Comparison of ENCODE assay signal across 29 mouse cellular contexts in the genomic region with DNA sequence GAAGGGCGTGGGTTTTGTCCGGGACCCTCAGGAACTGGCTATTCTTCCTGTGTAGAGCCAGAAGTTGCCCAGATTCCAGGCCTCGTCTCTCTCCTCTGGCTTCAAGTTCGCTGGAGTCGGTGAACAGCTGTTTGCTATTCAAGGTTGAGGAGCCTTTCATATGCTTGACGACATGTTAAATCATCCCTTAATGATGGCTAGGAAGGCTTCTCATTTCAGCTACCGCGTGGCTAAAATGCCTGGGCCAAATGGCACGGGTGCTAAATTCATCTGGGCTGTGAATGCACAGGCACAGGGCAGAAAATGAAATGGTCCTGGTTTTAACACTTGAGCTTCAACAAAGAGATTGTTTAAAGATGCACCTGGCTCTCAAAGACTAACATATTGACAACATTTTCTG.
DNase-seq lines count a peak whose midpoint lies in the region; ATAC-seq and TF ChIP-seq lines count a peak whose summit lies in the region.
"Had no signal": no experiment of that assay in that cellular context is flagged by ENCODE, and none has a peak within 500 bp of the region (broad histone marks: within the 10 kb centered on the region; RNA-seq: fewer than 3 reads in every experiment).

No protein-coding gene starts in this region.

- H3K4me1 ChIP-seq in embryonic facial prominence, embryonic 11.5 days (ENCODE audit: control insufficient read depth, insufficient read depth, low read length): no peaks in the 10 kb centered on the region; the same call in 1 of the 2 replicates
- peaks cover 32% of the 10 kb centered on the region for H3K4me1 ChIP-seq in embryonic facial prominence, embryonic 10.5 days
- H3K4me1 ChIP-seq: heart, embryonic 12.5 days had no signal

- H3K36me3 ChIP-seq in embryonic facial prominence, embryonic 11.5 days (replicated peaks; ENCODE audit: control insufficient read depth, insufficient read depth, low read depth, low read length): no peaks in the 10 kb centered on the region
- H3K36me3 ChIP-seq in embryonic facial prominence, embryonic 10.5 days (replicated peaks): no peaks in the 10 kb centered on the region
- H3K36me3 ChIP-seq: embryonic facial prominence, embryonic 12.5 days; heart, embryonic 12.5 days; limb, embryonic 13.5 days; neural tube, embryonic 15.5 days had no signal

- H3K27me3 ChIP-seq in embryonic facial prominence, embryonic 11.5 days (ENCODE audit: control insufficient read depth, insufficient read depth, low read length): no peaks in the 10 kb centered on the region
- no peaks in the 10 kb centered on the region for H3K27me3 ChIP-seq in embryonic facial prominence, embryonic 10.5 days (replicated peaks; ENCODE audit: low read depth, poor library complexity, severe bottlenecking)
- H3K27me3 ChIP-seq: embryonic facial prominence, embryonic 12.5 days; heart, embryonic 12.5 days had no signal

- 60% methylated on average over 9 of the region's 9 CpGs for WGBS in embryonic facial prominence, embryonic 11.5 days
- WGBS in embryonic facial prominence, embryonic 10.5 days: 65% methylated on average over 9 of the region's 9 CpGs

- TF ChIP-seq POLR2A in brain, embryonic 14.5 days (IDR thresholded peaks at IDR 0.05; ENCODE audit: borderline replicate concordance, extremely low read depth, insufficient read depth, insufficient read length, poor library complexity, severe bottlenecking): no peak

- H3K9ac ChIP-seq in embryonic facial prominence, embryonic 11.5 days (replicated peaks; ENCODE audit: low read length): no peak overlapping the region
- H3K9ac ChIP-seq: embryonic facial prominence, embryonic 12.5 days; heart, embryonic 12.5 days; hindbrain, embryonic 14.5 days; limb, embryonic 13.5 days; neural tube, embryonic 15.5 days had no signal

- no peak for ATAC-seq in embryonic facial prominence, embryonic 11.5 days (replicated peaks; ENCODE audit: insufficient number of reproducible peaks, low FRiP score, low TSS enrichment, low read depth)
- ATAC-seq: CD4-positive, CD25-positive, alpha-beta regulatory T cell, adult 4 months; forebrain, embryonic 14.5 days; inflammation-experienced regulatory T-cells, adult 6 months had no signal

- no peak for TF ChIP-seq CTCF in brain, embryonic 14.5 days (IDR thresholded peaks at IDR 0.05; ENCODE audit: borderline replicate concordance, extremely low read depth, insufficient read depth, insufficient read length)

- H3K9me3 ChIP-seq in embryonic facial prominence, embryonic 11.5 days (replicated peaks; ENCODE audit: control insufficient read depth, low read length): no peaks in the 10 kb centered on the region
- H3K9me3 ChIP-seq in embryonic facial prominence, embryonic 10.5 days: no peaks in the 10 kb centered on the region
- H3K9me3 ChIP-seq: embryonic facial prominence, embryonic 12.5 days; heart, embryonic 12.5 days; limb, embryonic 13.5 days; megakaryocyte, embryonic 14.5 days; neural tube, embryonic 15.5 days had no signal

- H3K4me2 ChIP-seq in embryonic facial prominence, embryonic 11.5 days (ENCODE audit: low read depth, low read length): no peak overlapping the region
- H3K4me2 ChIP-seq: embryonic facial prominence, embryonic 12.5 days; heart, embryonic 12.5 days; hindbrain, embryonic 14.5 days; limb, embryonic 13.5 days; liver, embryonic 11.5 days; neural tube, embryonic 15.5 days had no signal

- no peak overlapping the region for H3K4me3 ChIP-seq in embryonic facial prominence, embryonic 11.5 days (ENCODE audit: low read depth, low read length)
- no peak overlapping the region for H3K4me3 ChIP-seq in embryonic facial prominence, embryonic 10.5 days
- H3K4me3 ChIP-seq: embryonic facial prominence, embryonic 12.5 days; heart, adult 2 months; heart, embryonic 12.5 days; limb, embryonic 13.5 days; megakaryocyte, embryonic 14.5 days; neural tube, embryonic 15.5 days had no signal

- peak; percentile 45 for DNase-seq in embryonic facial prominence, embryonic 11.5 days (ENCODE audit: low spot score)
- no peak for DNase-seq in embryonic facial prominence, embryonic 10.5 days (ENCODE audit: low spot score)
- peak; percentile 29 for DNase-seq in brain, embryonic 14.5 days (ENCODE audit: low read depth)
- DNase-seq in embryo, embryonic 11 days: peak; percentile 47
- DNase-seq in retina, embryonic 14.5 days (ENCODE audit: low spot score): peak; percentile 50
- DNase-seq in lung, adult 18-20 months: no peak
- DNase-seq in lung, postnatal 10 days: no peak
- DNase-seq: adrenal gland, postnatal 14 days; cerebellum, adult 18-20 months; cerebellum, postnatal 36 days; heart, adult 2 months; heart, postnatal 4 days; kidney, adult 11 months; kidney, postnatal 36 days; layer of hippocampus, postnatal 36 days; lung, postnatal 4 days; midbrain, embryonic 14.5 days; thymus, adult 2 months; thymus, postnatal 4 days had no signal

- H3K27ac ChIP-seq in embryonic facial prominence, embryonic 11.5 days (replicated peaks; ENCODE audit: low read depth, low read length): no peak overlapping the region
- no peak overlapping the region for H3K27ac ChIP-seq in embryonic facial prominence, embryonic 10.5 days (replicated peaks)
- H3K27ac ChIP-seq: embryonic facial prominence, embryonic 12.5 days; heart, adult 2 months; hindbrain, embryonic 14.5 days; limb, embryonic 13.5 days; neural tube, embryonic 15.5 days had no signal

Comparison
In these comparisons a context has a peak if more than half of its experiments do, and no peak if none do; other contexts are left out.
1. DNase-seq: peak in embryonic facial prominence, embryonic 11.5 days (single experiment), brain, embryonic 14.5 days (single experiment), embryo, embryonic 11 days (single experiment) and retina, embryonic 14.5 days (single experiment); none in embryonic facial prominence, embryonic 10.5 days (single experiment), lung, adult 18-20 months (0 of 2) and lung, postnatal 10 days (single experiment).